Mouse (Mus musculus) left cerebral cortex, adult 8-10 months (tissue): ENCODE data around the gene Dennd6a. TPM values are rescaled to one million over a fixed set of nuclear protein-coding genes. Genes with fewer than 3 reads are reported as not detected.
"Not testable (repeated sequence)": the region's sequence is repeated elsewhere in the genome, so short reads cannot be mapped to it uniquely, and the experiment has no call there.

ENCODE experiments used
- DNase-seq, 2 experiments: peaks; one replicate each; pipeline ENCODE4 v3.0.0; 2022; ENCODE audit warnings: low spot score in 2 of 2
- total RNA-seq, 4 experiments: library from RNA; stranded (reverse); gene quantifications; 2 replicates each; pipeline ENCODE4 v1.2.4; 2022

The Dennd6a gene
- total RNA-seq, 4 experiments from 2014 or later: 25.5 to 29.8 (median 27.5) TPM

DNA sequence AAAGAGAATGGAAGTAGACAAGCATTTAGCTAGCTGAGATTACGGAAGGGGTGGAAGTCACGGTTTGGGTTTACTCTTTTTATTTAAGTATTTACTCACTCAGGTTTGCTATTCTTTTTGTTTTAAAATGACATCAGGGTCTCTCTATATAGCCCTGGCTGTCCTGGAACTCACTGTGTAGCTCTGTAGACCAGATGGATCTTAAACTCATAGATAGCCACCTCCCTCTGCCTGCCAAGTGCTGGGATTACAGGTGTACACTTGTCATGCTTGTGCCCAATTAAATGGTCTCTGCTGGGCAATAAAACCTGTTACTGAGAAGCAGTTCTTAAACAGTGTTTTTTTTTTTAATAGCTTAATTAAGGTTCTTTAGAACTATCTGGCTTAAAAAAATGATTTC, 66.3 kb downstream of the Dennd6a start:
- DNase-seq: no peak

DNA sequence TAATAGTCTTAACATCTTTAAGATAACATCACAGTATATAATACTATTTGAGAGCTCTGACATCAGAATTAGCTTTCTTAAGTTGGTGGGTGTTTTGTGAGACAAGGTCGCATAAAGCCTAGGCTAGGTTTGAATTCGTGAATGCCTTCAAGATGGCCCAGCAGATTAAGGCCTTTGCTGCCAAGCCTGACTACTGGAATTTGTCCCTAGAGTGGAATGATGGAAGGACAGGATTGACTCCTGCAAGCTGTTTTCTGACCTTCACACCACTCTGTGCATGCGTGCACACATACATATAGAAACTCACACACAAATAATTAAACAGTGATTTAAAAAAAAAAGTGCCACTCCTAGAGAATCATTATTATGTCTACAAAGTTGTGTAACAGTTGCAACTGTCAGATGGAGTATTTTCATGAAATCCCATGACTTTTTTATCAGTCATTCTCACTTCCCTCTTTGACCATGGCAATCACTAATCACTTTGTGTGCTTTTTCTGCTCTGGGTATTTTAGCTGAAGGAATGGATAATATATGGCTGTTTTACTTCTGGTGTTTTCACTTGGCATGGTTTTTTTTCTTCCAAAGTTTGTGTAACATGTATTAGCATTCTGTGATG, 69.5 kb downstream of the Dennd6a start:
- no peak for DNase-seq

GRCm38 (mm10) chr14:26645989-26646650, 72.5 kb downstream of the Dennd6a start:
- DNase-seq: no peak

DNA sequence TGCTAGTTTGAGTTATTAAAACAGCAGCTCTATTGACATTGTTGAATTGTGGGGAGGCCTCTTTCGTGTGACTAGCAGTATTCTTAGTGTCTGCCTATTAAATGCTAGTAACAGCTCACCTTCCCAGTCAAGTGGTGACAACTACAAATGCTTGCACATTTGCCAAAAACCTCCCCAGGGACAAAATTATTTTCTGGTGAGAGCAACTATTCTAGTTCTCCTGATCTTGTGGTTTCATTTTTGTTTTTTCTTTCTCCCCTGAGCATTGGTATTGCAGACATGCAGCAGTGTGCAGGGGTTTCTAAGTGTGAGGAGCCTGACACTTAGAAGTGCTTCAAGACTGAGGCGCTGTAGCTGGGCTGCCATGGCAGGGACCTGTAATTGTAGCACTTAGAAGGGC, 74.2 kb downstream of the Dennd6a start:
- DNase-seq: no peak

GRCm38 (mm10) chr14:26651901-26652300, 78.2 kb downstream of the Dennd6a start:
- no peak for DNase-seq

- no peak for DNase-seq
Measured at GRCm38 (mm10) chr14:26658178-26658577, 84.5 kb downstream of the Dennd6a start.

GRCm38 (mm10) chr14:26660233-26660632, 86.6 kb downstream of the Dennd6a start:
- no peak for DNase-seq

- DNase-seq: no peak
Measured at GRCm38 (mm10) chr14:26662016-26662415, 88.4 kb downstream of the Dennd6a start.

DNA sequence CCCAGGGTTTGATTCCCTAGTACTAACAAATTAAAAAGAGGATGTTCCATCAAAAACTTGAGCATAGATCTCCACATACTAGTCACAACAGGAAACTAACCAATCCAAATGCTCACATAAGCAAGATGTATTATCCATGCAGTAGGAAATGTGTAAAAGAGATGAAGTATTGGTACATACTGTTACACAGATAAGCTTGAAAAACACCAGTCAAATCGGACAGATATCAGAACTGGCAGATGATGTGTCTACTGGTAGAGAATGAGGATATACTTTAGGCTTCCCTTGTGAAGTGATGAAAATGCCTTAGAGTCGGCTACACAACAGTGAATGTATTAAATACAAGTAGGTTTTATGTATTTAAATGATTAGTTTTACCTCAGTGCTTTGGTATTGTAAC, 88.8 kb downstream of the Dennd6a start:
- no peak for DNase-seq

- DNase-seq: no peak
Measured at GRCm38 (mm10) chr14:26663851-26664250, 90.2 kb downstream of the Dennd6a start.

DNA sequence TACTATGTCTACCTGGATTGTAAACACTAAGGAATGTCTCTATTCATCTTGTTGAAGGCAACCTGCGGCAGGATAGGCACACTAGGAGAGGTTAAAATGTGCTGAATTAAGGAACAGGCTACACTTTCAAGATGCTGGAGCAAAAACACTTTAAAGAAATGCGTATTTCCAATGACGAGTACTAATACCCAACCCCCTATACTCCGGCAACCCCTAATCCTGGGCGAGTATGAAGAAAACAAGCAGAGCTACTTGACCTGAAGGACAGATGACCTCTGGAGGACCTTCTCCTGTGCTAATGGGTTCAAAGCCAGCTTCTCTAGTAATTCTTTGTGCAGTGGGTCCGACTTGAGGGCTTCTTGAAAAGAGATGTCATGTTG, 94.3 kb downstream of the Dennd6a start:
- no peak for DNase-seq

- DNase-seq: peak; percentile 39 to 67
Measured at GRCm38 (mm10) chr14:26668371-26669291, 95.0 kb downstream of the Dennd6a start.

GRCm38 (mm10) chr14:26669292-26670073, 95.8 kb downstream of the Dennd6a start, which contains the start of gene Pde12:
TSS of gene Pde12 (minus strand) at chr14:26669883.
- DNase-seq: peak; percentile 88 to 93

GRCm38 (mm10) chr14:26670964-26671363, 97.3 kb downstream of the Dennd6a start:
- DNase-seq: no peak

GRCm38 (mm10) chr14:26671870-26672615, 98.4 kb downstream of the Dennd6a start:
- DNase-seq: not testable (repeated sequence)

DNA sequence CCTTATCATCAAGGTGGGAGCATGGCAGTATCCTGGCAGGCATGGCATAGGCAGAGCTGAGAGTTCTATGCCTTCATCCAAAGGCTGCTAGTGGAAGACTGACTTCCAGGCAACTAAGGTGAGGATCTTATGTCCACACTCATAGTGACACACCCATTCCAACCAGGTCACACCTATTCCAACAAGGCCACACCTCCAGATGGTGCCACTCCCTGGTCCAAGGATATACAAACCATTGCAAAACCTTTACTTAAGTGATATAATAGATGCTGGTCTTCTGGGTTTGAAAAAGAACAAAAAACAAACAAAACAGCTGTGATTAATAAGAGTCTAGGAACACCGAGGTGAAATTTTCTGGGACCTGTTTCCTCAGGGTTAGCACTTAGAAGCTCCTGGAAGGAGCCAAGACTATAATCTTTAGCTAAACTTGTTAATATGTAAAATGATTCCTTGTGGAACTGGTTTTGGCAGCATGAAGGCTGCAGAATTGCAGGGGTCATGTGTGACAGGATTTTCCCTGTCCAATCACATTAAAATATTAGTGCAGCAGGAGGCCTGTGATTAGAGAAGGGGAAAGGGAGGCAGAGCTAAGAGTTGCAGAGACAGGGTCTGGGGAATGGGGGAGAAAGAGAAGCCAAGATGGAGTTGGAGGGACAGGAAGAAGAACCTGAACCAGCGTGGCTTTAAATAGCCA, 101.0 kb downstream of the Dennd6a start:
- not testable (repeated sequence) for DNase-seq

DNA sequence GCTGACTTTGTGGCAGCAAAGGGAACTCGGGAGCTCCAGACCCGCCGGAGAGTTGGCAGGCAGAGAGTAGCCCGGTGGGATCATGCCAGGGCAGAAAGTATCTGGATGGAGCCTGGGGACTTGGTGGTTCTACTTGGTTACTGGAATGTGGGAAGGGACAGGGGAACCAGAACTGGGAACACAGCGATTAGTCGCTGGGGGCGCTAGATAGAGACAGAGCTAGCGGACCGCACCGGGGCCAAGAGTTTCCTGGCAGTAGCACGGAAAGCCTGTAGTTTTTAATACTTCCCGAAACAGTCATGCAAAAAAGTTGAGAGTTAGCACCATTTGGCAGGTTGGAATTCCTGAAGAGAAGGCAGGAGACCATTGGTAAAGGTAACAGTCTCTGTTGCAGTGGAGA, 101.7 kb downstream of the Dennd6a start:
- no peak for DNase-seq

DNA sequence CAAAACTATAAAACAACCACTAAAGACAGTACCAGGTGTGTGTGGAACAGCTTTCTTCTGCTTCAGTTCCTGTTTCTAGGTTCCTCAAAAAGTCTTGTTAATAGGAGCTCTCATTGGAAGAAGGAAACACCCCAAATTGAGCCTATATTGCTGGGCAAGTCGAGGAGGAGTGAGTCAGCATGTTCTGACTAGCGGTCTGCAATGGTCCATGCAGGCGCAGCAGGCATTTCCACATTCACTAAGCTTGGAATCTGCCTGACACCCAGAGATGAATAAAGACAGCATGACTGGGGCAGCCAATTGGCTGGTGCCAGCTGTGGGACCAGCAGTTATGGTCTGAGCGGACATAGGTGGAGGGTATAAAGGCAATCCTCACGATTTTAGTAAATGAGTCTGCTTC, 102.1 kb downstream of the Dennd6a start:
- DNase-seq: no peak
